Mouse (Mus musculus) MN1 (cell line): ENCODE results near the gene Tdp1.
"Not testable (repeated sequence)": the region's sequence is repeated elsewhere in the genome, so short reads cannot be mapped to it uniquely, and the experiment has no call there.

Source experiments
- DNase-seq: peaks from one replicate; pipeline ENCODE4 v3.0.0-alpha.2; 2016; ENCODE audit warnings: low spot score

Tdp1 gene

DNA sequence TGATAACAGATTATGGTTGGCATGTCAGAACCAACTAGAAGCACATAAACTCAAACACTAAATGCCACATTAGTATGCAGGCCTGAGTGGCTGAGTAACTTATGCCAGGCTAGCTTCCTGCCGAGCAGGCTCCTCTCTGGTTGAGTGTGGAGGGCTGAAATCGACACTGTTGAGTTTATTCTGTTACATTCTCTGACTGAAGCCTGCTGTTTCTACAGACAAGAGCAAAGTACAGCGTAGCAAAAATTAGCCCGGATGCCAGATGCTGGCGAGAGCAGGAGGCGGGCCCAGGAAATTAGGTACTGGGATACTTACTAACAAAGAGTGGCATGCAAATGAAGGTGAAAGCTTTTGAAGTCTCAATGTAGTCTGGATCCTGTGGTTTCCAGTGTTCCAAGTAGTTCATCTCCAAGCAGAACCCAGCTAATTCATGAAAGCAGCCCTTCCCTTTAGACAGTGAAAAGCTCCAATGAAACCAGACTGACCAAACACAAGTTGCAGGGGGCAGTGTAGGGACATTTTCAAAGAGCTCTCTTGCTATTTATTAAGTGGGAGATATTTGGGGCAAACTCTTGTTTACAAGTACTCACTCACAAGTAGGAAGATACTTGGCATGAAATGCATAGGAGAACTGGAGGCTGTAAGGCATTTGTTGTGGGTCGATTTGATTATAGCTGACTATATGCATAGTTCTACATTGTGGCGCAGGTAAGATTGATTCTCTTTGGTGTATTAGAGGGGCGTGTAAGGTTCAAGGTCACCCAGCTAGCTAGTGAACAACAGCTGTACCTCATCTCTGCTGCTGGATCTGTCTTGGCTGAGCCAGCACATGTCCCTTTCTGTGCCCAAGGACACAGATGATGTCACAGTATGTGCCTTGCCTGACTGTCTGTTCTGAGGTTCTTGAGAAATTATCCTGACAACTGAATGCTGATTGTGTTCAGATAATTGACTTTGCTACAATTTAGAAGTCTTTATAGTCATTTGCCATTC, 74.0 kb downstream of the Tdp1 start:
- DNase-seq = no peak

DNA sequence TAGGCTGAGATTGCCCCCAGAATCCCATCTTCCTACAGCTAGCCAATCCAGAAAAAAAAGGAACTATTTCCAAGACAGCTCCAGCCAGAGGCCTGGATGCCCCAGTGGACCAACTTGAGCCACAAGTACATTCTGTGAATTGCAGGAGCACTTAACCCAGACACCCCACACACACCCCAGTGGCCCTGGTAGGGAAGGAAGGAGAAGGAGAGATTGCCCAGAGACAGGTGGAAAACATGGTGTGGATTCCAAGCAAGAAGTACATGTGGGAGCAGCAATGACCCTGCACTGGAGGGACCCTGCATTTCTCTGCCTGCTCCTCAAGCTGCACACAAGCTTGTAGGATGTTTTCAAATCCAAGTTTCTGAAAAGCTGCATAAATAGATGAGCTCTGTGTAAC, 75.0 kb downstream of the Tdp1 start:
- no peak for DNase-seq

DNA sequence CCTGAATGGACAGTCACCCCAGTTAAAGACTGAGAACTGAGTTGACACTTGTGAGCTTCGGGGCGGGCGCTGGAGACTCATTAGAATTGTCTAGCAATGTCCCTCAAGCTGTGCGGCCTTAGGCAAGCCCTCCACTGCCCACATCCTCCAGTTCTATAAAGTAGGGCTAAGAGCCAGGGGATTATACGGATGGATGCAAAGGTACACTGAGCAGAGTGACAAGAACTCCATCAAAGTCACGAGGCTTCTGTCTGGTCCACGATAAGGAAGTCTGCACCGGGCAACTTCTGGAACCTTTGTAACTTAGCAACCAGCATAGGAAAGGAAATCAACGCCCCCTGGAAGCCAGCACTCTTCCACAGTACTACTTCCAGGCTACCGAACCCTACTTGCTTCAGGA, 75.6 kb downstream of the Tdp1 start:
- DNase-seq = no peak

DNA sequence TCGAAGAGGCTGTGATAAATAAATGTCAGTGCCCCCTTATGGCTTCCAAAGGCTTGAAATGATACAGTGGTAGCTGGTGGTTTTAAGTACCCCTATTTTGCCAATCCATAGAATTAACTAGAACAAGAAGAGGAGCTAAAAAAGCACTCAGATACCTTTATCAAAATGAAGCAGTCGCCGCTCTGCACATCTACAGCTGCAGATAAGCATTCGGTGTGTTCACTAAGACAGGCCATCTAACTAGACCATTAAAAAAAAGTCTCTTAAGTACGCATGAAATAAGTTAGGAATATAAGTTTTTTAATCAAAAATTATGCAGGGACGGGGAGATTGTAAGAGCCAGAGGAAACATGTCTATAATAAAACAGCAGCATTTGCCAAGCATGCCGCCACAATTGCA, 76.4 kb downstream of the Tdp1 start:
- DNase-seq = no peak

DNA sequence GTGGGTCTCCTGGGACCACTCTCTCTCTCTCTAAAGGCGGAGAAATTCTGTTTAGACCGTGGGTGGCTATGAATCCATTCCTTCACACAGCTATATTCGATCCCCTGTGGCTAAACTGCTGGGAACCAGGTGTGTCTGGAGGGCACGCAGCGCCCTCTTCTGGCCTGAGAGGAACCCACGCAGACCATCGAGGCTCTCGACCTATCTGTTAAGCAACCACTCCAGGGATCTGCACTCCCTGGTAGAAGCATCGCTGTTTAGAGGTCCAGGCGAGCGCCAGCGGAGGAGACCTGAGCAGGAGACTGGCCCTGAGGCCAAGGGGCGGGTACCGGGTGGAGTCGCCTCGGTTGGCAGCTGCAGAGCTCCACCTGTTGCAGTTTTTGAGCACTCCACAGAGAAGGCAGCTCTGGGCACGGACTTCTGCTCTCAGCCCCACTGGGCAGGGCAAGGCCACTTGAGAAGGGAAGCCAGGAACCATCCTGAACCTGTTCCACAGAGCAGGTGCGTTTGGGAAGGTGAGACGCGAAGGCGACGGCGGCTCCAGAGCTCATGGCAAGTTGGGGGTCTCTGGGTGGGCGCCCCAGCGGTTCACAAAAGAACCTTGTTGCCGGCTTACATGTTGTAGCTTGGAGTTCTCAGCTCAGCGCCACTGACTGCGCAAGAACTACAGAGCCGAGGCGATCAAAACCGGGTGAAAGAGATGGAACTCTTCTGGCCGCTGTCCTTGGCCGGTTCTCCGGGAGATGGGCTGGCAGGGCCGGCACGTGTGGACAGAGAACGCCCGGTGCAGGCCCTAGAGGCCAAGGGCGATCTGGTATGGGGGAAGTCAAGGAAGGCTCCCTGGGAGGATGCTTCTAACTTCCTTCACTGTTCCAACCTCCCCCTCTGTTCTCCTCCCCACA, 80.2 kb downstream of the Tdp1 start, which contains the start of gene Kcnk13:
Gene Kcnk13, plus strand, starts transcription at position 199 of the 902 bp plus-strand sequence.
- peak; percentile 79 for DNase-seq

DNA sequence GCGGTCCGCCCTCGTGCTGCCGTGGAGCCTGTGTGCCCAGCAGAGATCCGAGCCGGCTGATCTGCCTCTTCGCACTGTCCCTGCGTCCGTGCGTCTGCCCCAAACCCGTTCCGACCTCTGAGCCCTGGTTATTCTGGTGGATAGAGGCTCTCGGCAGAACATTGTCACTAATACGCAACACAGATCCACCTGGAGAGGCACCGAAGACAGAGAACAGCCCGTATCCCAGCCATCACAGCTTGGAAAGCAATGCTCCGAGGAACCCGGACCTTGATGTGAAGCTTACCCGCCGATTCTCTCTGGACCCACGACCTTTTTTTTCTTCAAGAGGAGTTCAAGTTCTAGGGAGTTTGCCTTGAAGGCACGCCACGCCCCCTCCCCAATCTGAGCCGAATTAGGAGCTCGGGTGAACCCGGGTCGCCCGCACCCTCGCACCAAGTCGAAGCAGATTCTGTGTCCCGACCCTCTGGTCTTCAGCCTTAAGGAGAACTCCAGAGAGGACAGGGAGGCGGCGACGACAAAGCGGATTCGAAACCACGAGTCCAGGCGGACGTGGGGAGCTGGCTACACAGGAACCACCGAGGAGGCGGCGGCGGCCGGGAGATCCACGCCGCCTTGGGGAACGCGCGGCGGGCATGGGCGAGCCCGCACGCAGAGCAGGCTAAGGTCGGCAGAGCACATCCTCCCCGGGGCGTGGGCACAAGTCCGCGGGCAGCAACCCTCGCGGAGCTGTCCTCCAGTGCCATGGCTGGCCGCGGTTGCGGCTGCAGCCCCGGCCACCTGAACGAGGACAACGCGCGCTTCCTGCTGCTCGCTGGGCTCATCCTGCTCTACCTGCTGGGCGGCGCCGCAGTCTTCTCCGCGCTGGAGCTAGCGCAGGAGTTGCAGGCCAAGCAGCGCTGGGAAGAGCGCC, 81.1 kb downstream of the Tdp1 start:
- DNase-seq = peak; percentile 28

DNA sequence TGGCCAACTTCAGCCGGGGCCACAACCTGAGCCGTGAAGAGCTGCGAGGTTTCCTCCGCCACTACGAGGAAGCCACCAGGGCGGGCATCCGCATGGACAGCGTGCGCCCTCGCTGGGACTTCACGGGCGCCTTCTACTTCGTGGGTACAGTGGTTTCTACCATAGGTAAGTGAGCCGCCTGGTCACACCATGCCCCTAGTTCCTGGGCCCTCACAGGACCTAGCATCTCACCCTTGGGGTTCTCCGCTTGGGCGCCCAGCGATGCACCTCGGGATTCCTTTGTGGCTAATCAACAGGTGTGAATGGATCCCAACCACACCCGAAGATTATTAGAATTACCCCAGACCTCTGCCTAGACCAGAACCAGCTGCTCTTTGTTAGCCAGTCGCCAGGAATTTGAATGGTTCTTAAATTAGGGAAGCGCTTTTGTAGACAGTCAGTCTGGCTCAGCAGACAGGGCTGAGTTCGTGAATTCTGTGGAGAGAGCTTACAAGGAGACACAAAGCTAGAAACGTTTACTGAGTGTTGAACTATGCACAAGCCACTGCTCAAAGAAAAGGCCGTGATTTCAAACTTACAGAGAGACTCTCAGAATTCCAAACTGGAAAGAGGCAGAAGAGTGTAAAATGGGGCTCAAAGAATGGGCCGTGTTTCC, 81.9 kb downstream of the Tdp1 start:
- no peak for DNase-seq

DNA sequence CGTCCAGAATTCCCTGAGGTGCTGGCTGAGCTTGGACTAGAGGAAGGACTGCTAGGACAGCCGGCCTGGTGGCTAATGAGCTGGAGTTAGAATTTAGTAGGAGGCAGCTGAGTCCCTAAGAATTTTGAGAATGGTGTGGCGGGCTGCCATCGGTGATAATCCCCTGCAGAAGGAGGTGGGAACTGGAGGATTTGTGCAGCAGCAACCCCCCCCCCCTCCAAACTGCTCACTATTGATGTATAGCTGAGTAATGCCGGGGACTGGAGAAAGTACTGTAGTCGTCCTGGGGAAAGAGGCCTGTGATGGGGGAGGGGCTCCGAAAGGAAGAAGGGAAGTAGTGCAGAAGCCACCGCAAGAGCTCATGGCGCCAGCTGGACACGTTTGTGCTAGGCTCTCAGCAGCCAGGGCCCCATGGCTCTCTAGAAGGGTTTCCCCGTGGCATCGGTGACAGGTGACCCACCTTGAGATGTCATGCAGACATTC, 82.6 kb downstream of the Tdp1 start:
- no peak for DNase-seq

DNA sequence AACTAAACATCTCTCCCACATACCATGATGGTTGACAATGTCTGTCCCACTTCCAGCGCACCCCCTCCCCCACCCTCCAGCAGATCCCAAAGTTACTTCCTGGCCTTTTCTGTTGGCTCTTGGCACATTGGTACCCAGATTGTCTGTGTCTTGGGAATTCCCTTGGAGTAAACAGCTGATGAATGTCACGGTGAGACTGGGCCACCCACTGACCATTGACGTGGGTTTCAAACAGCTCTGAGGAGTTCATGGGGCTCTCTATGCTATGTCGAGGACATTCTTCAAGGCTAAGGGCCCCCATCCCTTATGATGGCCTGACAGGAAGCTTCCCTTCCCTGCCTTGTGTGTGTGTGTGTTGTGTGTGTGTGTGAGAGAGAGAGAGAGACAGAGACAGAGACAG, 85.6 kb downstream of the Tdp1 start:
- no peak for DNase-seq

DNA sequence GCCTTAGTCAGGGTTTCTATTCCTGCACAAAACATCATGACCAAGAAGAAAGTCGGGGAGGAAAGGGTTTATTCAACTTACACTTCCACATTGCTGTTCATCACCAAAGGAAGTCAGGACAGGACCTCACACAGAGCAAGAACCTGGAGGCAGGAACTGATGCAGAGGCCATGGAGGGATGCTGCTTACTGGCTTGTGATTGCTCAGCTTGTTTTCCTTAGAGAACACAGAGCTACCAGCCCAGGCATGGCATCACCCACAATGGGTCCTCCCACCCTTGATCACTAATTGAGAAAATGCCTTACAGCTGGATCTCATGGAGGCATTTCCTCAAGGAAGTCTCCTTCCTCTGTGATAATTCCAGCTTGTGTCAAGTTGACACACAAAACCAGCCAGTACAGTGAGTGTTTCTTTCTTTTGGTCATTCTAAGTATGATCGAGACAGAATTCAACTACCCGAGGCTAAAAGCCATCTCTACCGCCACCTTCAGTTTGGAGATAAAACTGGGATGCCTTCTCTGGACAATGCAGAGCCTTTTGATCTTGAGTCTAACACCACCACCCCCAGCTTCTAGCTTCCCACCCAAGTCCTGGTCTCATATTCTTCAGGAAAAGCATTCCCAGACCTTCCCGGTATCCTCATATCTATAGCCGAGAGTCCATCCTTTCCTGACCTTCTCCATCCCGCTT, 87.0 kb downstream of the Tdp1 start:
- DNase-seq = not testable (repeated sequence)

DNA sequence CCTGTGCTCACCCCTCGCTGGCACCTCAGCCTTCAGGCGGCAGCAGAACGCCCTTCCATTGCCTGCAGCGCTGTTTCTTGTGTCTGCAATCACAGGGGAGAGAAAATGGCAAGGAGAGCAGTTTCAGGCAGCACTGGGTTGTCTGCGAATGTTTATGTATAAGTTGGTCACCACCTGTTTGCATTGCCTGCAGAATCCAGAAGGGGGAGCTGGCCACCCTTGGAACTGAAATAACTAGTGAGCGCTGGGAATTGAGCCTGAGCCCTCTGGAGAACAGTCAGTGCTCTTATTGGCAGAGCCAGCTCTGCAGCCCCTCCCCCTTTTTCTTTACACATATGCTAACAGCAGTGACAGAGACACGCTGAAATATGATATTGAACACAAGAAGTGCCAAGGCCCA, 88.5 kb downstream of the Tdp1 start:
- DNase-seq = no peak

DNA sequence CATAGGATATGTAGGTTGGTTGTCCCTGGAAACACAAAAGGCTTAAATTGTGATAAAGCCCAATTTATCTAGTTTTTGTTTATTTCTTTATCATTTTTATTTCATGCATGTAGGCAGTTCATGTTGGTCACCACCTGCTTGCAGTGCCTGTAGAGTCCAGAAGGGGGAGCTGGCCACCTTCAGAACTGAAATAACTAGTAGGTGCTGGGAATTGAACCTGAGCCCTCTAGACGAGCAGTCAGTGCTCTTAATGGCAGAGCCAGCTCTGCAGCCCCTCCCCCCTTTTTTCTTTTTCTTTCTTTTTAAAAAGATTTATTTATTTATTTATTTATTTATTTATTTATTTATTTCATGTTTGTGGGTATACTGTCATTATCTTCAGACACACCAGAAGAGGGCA, 89.3 kb downstream of the Tdp1 start:
- no peak for DNase-seq

DNA sequence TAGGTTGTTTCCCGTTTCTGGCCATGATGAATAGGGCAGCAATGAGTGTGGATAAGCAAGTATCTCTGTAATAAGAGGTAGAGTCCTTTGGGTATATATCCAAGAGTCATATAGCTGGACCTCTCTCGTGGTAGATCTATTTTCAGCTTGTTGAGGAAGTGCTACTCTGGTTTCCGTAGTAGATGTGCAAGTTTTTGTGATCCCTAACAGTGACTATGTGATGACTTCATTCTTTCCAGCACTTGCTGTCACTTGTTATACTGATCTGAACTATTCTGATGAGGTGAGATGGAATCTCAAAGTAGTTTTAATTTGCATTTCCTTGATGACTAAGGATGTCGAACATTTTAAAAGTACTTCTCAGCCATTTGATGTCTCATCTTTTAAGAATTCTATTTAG, 95.2 kb downstream of the Tdp1 start:
- no peak for DNase-seq

DNA sequence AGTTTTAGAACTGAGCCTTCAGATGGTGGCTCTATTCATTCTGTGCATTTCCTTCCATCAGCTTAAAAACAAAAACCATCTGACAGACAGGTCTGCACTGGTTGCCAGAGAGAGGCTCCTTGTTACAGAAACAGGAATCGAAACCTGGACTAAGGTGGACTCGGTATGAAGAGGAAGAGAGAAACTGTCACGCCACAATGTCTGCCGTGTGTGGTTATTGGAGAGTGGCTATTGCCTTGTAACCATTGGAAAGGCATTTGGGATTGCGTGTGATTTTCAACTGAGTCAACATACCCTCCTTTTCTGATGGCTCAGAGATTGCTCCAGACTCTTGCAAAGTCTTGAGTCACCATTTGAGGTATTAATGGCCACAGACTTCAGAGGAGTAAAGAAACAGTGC, 102.5 kb downstream of the Tdp1 start:
- DNase-seq = no peak

DNA sequence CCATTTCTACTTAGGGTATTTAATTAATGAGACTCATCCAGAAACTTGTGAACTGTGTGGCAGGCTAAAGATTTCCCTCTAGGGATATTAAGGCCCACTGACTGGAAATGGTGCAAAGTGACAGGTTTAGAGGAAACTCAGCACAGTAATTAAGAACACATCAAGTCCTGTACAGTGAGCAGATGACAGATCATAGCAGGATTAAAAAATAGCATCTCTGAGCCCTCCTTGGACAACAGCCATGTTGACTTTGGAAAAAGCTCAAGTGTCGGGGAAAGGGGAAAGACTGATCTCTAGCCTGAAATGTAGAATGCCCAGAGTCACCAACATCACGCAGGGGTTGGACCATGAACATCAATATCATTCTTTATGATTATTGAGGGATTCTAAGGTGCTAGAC, 103.8 kb downstream of the Tdp1 start:
- DNase-seq = peak; percentile 9

DNA sequence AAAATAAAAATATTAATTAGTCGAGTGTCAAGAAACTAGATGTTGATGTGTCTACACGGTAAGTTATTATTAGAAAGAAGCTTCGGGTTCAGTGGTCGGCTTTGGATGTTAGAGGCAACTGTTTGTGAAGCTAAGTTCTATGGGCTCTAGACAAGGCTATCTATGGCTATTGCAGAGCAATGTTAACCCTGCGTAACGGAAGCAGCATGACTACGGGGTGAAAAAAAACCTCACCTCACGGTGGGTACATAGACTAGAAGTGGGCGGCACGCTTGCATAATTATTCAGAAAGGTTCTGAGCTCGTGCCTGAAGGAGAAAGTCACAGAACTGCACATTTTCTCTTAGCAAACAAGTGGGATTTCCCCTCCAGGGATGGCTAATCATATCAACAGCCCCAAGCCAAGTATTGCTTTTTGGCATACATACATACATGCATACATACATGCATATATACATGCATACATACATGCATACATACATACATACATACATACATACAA, 108.1 kb downstream of the Tdp1 start:
- no peak for DNase-seq

DNA sequence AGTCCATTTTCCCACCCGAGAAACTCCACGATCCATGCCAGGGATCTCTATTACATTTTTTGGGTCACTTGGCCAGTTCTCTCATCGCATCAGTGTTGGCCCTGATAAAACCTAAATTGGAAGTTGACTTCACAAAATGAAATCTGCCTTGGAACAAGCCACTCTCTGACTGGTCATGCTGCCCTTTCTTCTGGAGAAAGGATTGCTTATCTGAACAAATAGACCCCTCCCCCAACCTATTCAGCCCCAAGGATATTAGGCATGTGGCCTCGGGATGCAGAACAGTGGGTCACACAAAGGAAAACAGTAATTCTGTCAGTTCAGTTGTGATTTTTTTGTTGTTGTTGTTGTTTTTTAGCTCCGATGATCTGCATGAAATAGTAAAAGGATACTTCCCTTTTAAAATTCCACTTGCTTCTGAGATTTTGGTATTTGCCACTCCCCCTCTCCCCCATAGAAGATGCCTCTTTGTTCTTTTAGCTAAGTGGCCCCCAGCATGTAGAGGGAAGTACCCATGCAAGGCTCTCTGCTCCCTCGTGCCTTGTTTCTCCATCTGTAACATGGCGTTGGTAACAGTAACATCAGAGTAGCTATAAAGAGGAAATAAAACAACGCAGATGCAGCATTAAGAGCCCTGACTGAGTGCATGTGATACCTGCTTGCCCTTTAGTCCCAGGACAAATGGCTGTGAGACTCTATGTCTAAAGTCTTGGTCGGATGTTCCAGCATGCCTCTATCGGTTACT, 109.0 kb downstream of the Tdp1 start:
- no peak for DNase-seq

DNA sequence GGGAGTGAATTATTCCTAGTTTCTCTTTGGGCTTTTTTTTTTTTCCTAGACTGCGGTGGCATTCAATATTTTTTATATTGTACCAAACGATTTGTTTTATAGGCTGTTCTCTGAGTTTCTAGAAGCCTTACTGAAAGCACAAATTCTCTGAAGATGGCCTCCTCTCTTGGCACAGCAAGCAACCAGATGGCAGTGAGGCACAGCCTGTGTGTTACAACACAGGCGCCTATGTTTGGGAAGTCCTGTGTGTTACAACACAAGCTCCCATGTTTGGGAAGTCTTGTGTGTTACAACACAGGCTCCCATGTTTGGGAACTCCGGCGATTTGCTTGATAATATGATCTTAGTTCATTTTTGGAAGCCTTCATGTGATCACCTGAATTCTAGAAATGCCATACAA, 111.6 kb downstream of the Tdp1 start:
- DNase-seq = no peak

DNA sequence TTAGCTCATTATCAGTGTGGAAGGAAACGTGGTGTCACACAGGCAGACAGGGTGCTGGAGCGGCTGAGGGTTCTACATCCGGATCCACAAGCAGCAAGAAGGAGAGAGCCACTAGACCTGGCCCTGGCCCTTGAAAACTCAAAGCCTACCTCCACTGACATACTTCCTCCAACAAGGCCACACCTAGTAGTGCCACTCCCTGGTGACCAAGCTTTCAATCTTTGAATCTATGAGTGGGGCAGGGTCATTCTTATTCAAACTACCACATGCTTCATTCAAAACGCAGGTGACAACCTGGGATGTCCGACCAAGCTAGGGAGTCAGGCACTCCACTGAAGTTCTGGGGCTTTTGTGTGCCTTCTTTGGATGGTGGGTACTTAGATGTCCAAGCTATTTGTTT, 115.4 kb downstream of the Tdp1 start:
- no peak for DNase-seq

DNA sequence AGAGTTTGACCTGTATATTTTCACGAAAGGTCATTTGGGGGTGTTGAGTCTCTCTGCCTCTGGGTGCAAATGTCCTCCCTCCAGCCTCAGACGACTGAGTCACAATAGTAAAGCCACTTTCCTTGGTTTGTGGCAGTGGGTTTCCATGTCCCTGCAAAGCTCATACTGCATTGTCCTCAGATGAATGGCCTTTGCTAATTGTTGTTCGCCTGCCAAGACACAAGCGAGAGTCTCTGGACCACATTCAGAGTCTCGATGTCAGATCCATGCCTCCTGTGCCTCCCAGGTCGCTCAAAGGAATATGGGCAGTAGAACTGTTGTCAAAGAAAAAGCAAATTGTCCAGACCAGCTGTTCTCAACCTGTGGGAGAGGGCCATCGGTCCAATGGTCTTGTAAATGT, 116.1 kb downstream of the Tdp1 start:
- DNase-seq = no peak
